Mouse (Mus musculus): ENCODE measurements around the gene Fbxw4.

DNA sequence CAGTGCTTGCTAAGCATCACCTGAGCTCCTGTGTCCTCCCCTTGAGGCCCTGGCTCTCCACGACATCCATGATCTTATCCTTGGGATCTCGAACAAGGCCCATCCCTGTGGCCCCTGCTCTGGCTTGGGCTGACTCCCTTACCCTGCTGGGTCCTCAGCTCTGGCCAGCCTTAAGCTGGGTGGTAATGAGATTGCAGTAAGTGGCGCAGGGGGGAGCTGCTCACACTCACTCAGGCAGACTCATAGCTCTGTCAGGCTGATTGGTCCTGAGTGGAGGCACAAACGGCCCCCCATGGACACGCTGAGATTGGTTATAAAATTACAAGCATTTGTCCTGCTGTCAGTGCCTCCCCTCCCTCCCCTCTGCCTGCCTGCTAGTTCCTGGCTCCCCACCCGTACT, 124.2 kb downstream of the Fbxw4 start:
- TF ChIP-seq POLR2A (IDR thresholded peaks at IDR 0.05; ENCODE audit: borderline replicate concordance, insufficient read depth, low read length) (no peak), CTCF (IDR thresholded peaks at IDR 0.05; ENCODE audit: borderline replicate concordance, insufficient read depth, low read depth, low read length) (no peak)
